Mouse (Mus musculus) testis, adult 2 months (tissue): Measurements from ENCODE around the gene Nfix.

ENCODE experiments used
- CTCF ChIP-seq: fragments of 200-500 bp; IDR thresholded peaks from 2 replicates; pipeline ENCODE4 v1.5.1; 2012; ENCODE audit warnings: low read depth, mild to moderate bottlenecking, inconsistent platforms, low read length, moderate library complexity; ENCODE audit not compliant: control insufficient read depth, insufficient read depth, insufficient replicate concordance
- POLR2A ChIP-seq: fragments of 200-500 bp; IDR thresholded peaks from 2 replicates; pipeline ENCODE4 v1.6.1; 2012; ENCODE audit warnings: low read depth, mild to moderate bottlenecking, inconsistent platforms, low read length, moderate library complexity; ENCODE audit not compliant: control insufficient read depth

DNA sequence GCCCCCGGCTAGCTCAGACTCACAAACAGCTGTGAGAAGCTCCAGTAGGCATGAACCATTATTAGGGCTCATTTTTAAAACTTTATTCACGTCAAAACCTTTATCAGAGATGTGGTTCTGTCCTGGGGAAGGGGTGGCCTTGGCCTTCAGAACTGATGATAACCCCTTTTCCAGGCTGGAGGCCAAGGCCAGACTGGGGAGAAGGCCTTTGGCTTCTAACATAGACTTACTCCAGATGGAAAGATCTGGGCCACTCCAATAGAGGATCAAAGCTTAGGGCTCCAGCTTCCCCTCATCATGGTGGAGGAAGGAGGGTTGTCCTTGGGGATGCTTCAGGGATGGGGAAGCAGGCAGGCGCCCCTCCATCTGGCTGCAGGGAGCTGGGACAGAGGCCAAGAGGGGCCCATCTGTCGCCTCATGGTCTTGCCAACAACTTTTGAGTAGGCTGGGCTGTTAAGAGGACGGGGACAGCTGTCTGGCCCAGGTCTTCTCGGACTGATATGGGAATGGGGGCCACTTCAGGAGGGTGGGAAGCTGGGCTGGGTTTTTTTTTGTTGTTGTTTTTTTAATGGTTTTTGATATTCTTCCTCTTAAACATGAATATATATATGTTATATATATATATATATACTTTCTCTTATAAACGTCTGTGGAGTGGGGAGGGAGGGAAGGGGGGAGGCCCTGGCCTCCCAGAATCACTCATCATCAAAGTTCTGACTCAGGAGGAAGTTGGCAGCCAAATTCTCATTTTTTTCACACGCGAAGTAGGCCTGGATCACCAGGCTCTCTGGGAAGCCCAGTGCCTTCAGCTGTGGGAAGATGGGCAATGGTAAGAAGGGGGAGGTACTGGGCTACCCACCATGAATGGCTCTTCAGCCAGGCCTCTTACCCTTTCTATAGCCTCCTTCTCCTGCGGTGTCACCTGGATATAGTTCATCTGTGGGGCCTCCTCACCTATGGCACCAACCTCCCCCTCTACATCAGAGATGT lies 35.0 kb upstream of the Nfix start:
- TF ChIP-seq CTCF (no peak), POLR2A (no peak)
